Comparison of ENCODE assay signal across 8 mouse cellular contexts in the genomic region with DNA sequence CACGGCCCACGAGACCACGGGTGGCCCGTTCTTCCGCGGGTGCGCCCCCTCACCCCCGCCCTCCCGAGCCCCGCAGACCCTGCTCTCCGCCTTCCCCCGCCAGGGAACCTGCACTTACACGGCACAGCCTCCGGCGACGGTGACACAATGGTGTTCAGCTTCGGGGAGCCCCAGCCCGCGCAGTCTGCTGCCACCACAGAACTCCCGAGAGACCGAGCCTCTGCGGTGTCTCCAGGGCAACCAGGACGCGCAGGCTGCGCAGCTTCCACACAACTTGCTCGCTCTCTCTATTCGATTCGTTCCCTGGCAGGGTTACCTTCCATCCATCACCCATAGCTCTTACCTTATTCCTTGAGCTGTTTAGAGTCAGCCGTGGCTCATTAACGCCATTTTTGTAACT. TPM values are rescaled to one million over a fixed set of nuclear protein-coding genes. Genes with fewer than 3 reads are reported as not detected.
DNase-seq lines count a peak whose midpoint lies in the region; ATAC-seq lines count a peak whose summit lies in the region.

No protein-coding gene starts in this region.

- DNase-seq in adrenal gland, adult 2 months = peak; percentile 73
- DNase-seq in forebrain, embryonic 14.5 days (ENCODE audit: low spot score) = peak; percentile 89
- peak; percentile 78 to 84 for DNase-seq in left cerebral cortex, postnatal 25 days (ENCODE audit: low spot score in 2 of 2)
- peak; percentile 77 to 78 for DNase-seq in right cerebral cortex, postnatal 36 days (ENCODE audit: low spot score in 2 of 2)

- H3K27ac ChIP-seq in forebrain, embryonic 14.5 days (ENCODE audit: low read depth, low read length) = peak overlapping the region; percentile 27; the same call in 1 of the 2 replicates

- 0 out of 2 replicates have a peak, but pooled peaks cover 11% of the 10 kb centered on the region for H3K4me1 ChIP-seq in forebrain, embryonic 14.5 days (ENCODE audit: control insufficient read depth, insufficient read depth, low read length)

- 1% methylated on average over 29 of the region's 30 CpGs for WGBS in forebrain, embryonic 14.5 days

- no peaks in the 10 kb centered on the region for H3K27me3 ChIP-seq in forebrain, embryonic 14.5 days (replicated peaks; ENCODE audit: control insufficient read depth, insufficient read depth, low read length)

- intact Hi-C loops in left cerebral cortex, postnatal 25 days (cut with DNase I) = no loop called here

- H3K4me2 ChIP-seq in forebrain, embryonic 14.5 days (ENCODE audit: low read length) = peak overlapping the region; percentile 91

- peak overlapping the region; percentile 72 for H3K9ac ChIP-seq in forebrain, embryonic 14.5 days (ENCODE audit: low read length)

- H3K36me3 ChIP-seq in forebrain, embryonic 14.5 days (ENCODE audit: control insufficient read depth, insufficient read depth, low read length) = peaks cover 17% of the 10 kb centered on the region

- peak; percentile 83 for ATAC-seq in CD4-positive, CD25-positive, alpha-beta regulatory T cell, adult 4 months
- ATAC-seq in forebrain, embryonic 14.5 days = peak; percentile 96
- ATAC-seq in inflammation-experienced regulatory T-cells, adult 6 months = peak; percentile 47
- ATAC-seq in megakaryocyte progenitor cell, adult 5-6 weeks (replicated peaks; ENCODE audit: poor library complexity) = peak; percentile 94
- no peak for ATAC-seq in erythroid progenitor cell, adult 5-6 weeks (replicated peaks; ENCODE audit: low FRiP score, poor library complexity, severe bottlenecking)

- no peaks in the 10 kb centered on the region for H3K9me3 ChIP-seq in forebrain, embryonic 14.5 days (replicated peaks; ENCODE audit: control insufficient read depth, low read length)

- peak overlapping the region; percentile 40 for H3K4me3 ChIP-seq in forebrain, embryonic 14.5 days (ENCODE audit: low read depth, low read length)

RNA-seq across cellular contexts. Expression of a gene that starts 0.4 kb away (rescaled TPM):
- polyA plus RNA-seq in CD4-positive, CD25-positive, alpha-beta regulatory T cell, adult 4 months (2017; shearing (Covaris generic)) = under 1 TPM; 0.46 to 0.53 TPM
- total RNA-seq in adrenal gland, adult 2 months (2021) = under 1 TPM; 0.14 to 0.17 TPM
- polyA plus RNA-seq in adrenal gland, adult 2 months (2012; rRNA removed) = 0.07 and 0.15 TPM in 2 replicates
- 3.6 and 4.8 TPM in 2 replicates for polyA plus RNA-seq in forebrain, embryonic 14.5 days (2014; fragmentation: Nextera tagmentation; extraction: Ambion mirVana)
- 1 to 10 TPM in 1 of 3 experiments, under 1 TPM in 2; 0.79 to 1.3 (median 0.94) TPM for polyA plus RNA-seq in inflammation-experienced regulatory T-cells, adult 6 months (2017; shearing (Covaris generic))
- 10 to 100 TPM; 18.2 to 23.0 TPM for total RNA-seq in left cerebral cortex, postnatal 25 days (2021)
- total RNA-seq in megakaryocyte progenitor cell, adult 5-6 weeks (2015) = 0.47 and 0.54 TPM in 2 replicates
- total RNA-seq in megakaryocyte progenitor cell, adult 5-6 weeks (2017) = 0.17 and 0.75 TPM in 2 replicates
- total RNA-seq in erythroid progenitor cell, adult 5-6 weeks (2015; ENCODE audit: low replicate concordance) = 2.2 TPM in 1 of 2 replicates, not detected in the other
- not detected in 2 replicates for total RNA-seq in erythroid progenitor cell, adult 5-6 weeks (2017; ENCODE audit: low replicate concordance)

Comparison
In these comparisons a context has a peak if more than half of its experiments do, and no peak if none do; other contexts are left out.
1. RNA of a gene that starts 0.4 kb away (total RNA-seq): 18.2 to 23.0 TPM in left cerebral cortex, postnatal 25 days; 0.17 to 0.75 TPM in megakaryocyte progenitor cell, adult 5-6 weeks, 0.14 to 0.17 TPM in adrenal gland, adult 2 months and 2.2 TPM in erythroid progenitor cell, adult 5-6 weeks; every median in the first group is over 4 times any median in the second.
2. Peak in every context shown above with its lines, with median percentiles within 50 percentile points of each other: DNase-seq.